Mouse (Mus musculus) MEL (cell line): ENCODE measurements around the gene Dhx40. TPM values are rescaled to one million over a fixed set of nuclear protein-coding genes. Genes with fewer than 3 reads are reported as not detected.
"Not testable (repeated sequence)": the region's sequence is repeated elsewhere in the genome, so short reads cannot be mapped to it uniquely, and the experiment has no call there.

Experiments used
- DNase-seq: peaks from one replicate; pipeline ENCODE4 v3.0.0; 2011; ENCODE audit warnings: low read depth, low spot score
- H3K27ac ChIP-seq: 2 replicates; pipeline ENCODE4 v1.5.1; 2012; ENCODE audit warnings: low read depth, mild to moderate bottlenecking, control low read depth, low read length, moderate library complexity; ENCODE audit not compliant: control insufficient read depth
- H3K27me3 ChIP-seq, 2 experiments: fragments of 150-350 bp in 1 of 2; sonication (generic) in 1 of 2; 2 replicates each; pipeline ENCODE4 v1.6.1; 2012; ENCODE audit warnings: low read length in 2 of 2, mild to moderate bottlenecking in 2 of 2, improper control_type of control experiment in 1 of 2, moderate library complexity in 1 of 2; ENCODE audit not compliant: insufficient read depth in 2 of 2, control insufficient read depth in 1 of 2
- H3K36me3 ChIP-seq, 2 experiments: 2 replicates each; pipeline ENCODE4 v1.6.1; 2012 to 2014; ENCODE audit warnings: low read length in 2 of 2, improper control_type of control experiment in 1 of 2, inconsistent platforms in 1 of 2, mild to moderate bottlenecking in 1 of 2; ENCODE audit not compliant: insufficient read depth in 2 of 2, control insufficient read depth in 1 of 2
- H3K4me1 ChIP-seq, 2 experiments: fragments of 150-350 bp in 1 of 2; sonication (generic) in 1 of 2; 2 replicates each; pipeline ENCODE4 v1.6.1; 2012; ENCODE audit warnings: low read length in 2 of 2, improper control_type of control experiment in 1 of 2, mild to moderate bottlenecking in 1 of 2; ENCODE audit not compliant: insufficient read depth in 2 of 2, control insufficient read depth in 1 of 2
- H3K4me3 ChIP-seq, 2 experiments: fragments of 150-350 bp in 1 of 2; sonication (generic) in 1 of 2; 2 replicates each; pipeline ENCODE4 v1.5.1; 2012; ENCODE audit warnings: low read depth in 2 of 2, low read length in 2 of 2, mild to moderate bottlenecking in 2 of 2, moderate library complexity in 2 of 2, control low read depth in 1 of 2, improper control_type of control experiment in 1 of 2; ENCODE audit not compliant: control insufficient read depth in 1 of 2, insufficient read depth in 1 of 2
- H3K79me2 ChIP-seq: 2 replicates; pipeline ENCODE4 v1.6.1; 2012; ENCODE audit warnings: mild to moderate bottlenecking, low read length, moderate library complexity; ENCODE audit not compliant: control insufficient read depth, poor library complexity, insufficient read depth
- H3K9ac ChIP-seq: 2 replicates; pipeline ENCODE4 v1.6.1; 2012; ENCODE audit warnings: low read depth, mild to moderate bottlenecking, control low read depth, low read length, moderate library complexity; ENCODE audit not compliant: control insufficient read depth, poor library complexity, severe bottlenecking
- H3K9me3 ChIP-seq: fragments of 150-350 bp; sonication (generic); replicated peaks from 2 replicates; pipeline ENCODE4 v1.6.1; 2012; ENCODE audit warnings: mild to moderate bottlenecking, low read length, improper control_type of control experiment, moderate library complexity; ENCODE audit not compliant: insufficient read depth
- CHD1 ChIP-seq: IDR thresholded peaks from 2 replicates; pipeline ENCODE4 v1.6.1; 2012; ENCODE audit warnings: low read depth, mild to moderate bottlenecking, inconsistent platforms, low read length, improper control_type of control experiment
- E2F4 ChIP-seq: IDR thresholded peaks from 2 replicates; pipeline ENCODE4 v1.6.1; 2011; ENCODE audit warnings: low read depth, low read length, improper control_type of control experiment, borderline replicate concordance
- EP300 ChIP-seq, 2 experiments: IDR thresholded peaks; 2 replicates each; pipeline ENCODE4 v1.6.1; 2011; ENCODE audit warnings: improper control_type of control experiment in 2 of 2, low read length in 2 of 2, low read depth in 1 of 2, mild to moderate bottlenecking in 1 of 2
- ETS1 ChIP-seq: IDR thresholded peaks from 2 replicates; pipeline ENCODE4 v1.6.1; 2012; ENCODE audit warnings: low read depth, mild to moderate bottlenecking, inconsistent platforms, low read length, improper control_type of control experiment, moderate library complexity
- GATA1 ChIP-seq: IDR thresholded peaks from 2 replicates; pipeline ENCODE4 v1.6.1; 2011; ENCODE audit warnings: low read depth, low read length, improper control_type of control experiment
- JUND ChIP-seq: IDR thresholded peaks from 2 replicates; pipeline ENCODE4 v1.6.1; 2011; ENCODE audit warnings: low read depth, mild to moderate bottlenecking, improper control_type of control experiment, low read length
- MAX ChIP-seq: IDR thresholded peaks from 2 replicates; pipeline ENCODE4 v1.6.1; 2011; ENCODE audit warnings: low read length, improper control_type of control experiment
- MYC ChIP-seq: IDR thresholded peaks from 2 replicates; pipeline ENCODE4 v1.6.1; 2011; ENCODE audit warnings: low read depth, mild to moderate bottlenecking, low read length, improper control_type of control experiment, moderate library complexity
- NELFE ChIP-seq: IDR thresholded peaks from 2 replicates; pipeline ENCODE4 v1.6.1; 2011; ENCODE audit warnings: low read depth, low read length, improper control_type of control experiment
- RCOR1 ChIP-seq: IDR thresholded peaks from 2 replicates; pipeline ENCODE4 v1.6.1; 2012; ENCODE audit warnings: low read depth, mild to moderate bottlenecking, inconsistent platforms, low read length, improper control_type of control experiment
- TBP ChIP-seq: IDR thresholded peaks from 2 replicates; pipeline ENCODE4 v1.8.0; 2011; ENCODE audit warnings: low read depth, low read length, improper control_type of control experiment
- ZNF384 ChIP-seq: IDR thresholded peaks from 2 replicates; pipeline ENCODE4 v1.6.1; 2012; ENCODE audit warnings: low read depth, mild to moderate bottlenecking, inconsistent platforms, low read length, improper control_type of control experiment
- polyA plus RNA-seq, 2 experiments: library from polyadenylated mRNA; stranded (reverse) in 1 of 2; unstranded in 1 of 2; fragments of >175 nt in 1 of 2; fragments of >200 nt in 1 of 2; gene quantifications; 2 replicates each; pipeline versions ENCODE4 v1.2.1 to v1.2.4; 2012; ENCODE audit warnings: low replicate concordance in 2 of 2, low read depth in 1 of 2; ENCODE audit not compliant: insufficient read length in 2 of 2, insufficient read depth in 1 of 2, missing spikeins in 1 of 2
- total RNA-seq: library from RNA; depleted of rRNA; stranded (reverse); fragments of 300-350 nt; gene quantifications from 2 replicates; pipeline ENCODE4 v1.2.3, GENCODE M21; 2012

Gene Dhx40
- total and polyA plus RNA-seq, 3 experiments, result 10.1 to 16.1 TPM; not detected in 1

GRCm38 (mm10) chr11:86763127-86763526 lies 44.4 kb downstream of the Dhx40 start:
- H3K79me2 ChIP-seq, result not testable (repeated sequence)

GRCm38 (mm10) chr11:86760357-86760756 lies 47.2 kb downstream of the Dhx40 start:
- H3K27ac ChIP-seq, result no peak overlapping the region
- peak; percentile 67 for DNase-seq
- H3K4me1 ChIP-seq, result peaks cover 16 to 21% of the 10 kb centered on the region in 2 experiments
- peaks cover 1 to 28% of the 10 kb centered on the region in 2 experiments; a peak in 2 of 4 replicates for H3K36me3 ChIP-seq
- H3K9ac ChIP-seq, result no peak overlapping the region
- no peak overlapping the region for H3K4me3 ChIP-seq
- peaks cover 20% of the 10 kb centered on the region for H3K79me2 ChIP-seq
- TF ChIP-seq ETS1 (no peak; the same call in 1 of the 2 replicates), MYC (no peak), JUND (peak; percentile 74; the same call in 1 of the 2 replicates), ZNF384 (no peak), EP300 (IDR thresholded peaks at IDR 0.05; ENCODE audit: low read depth in 1 of 2, low read length in 2 of 2) (peak in 1 of 2 experiments; percentile 16; a peak in 1 of 4 replicates), E2F4 (no peak)
- no peaks in the 10 kb centered on the region for H3K27me3 ChIP-seq
- no peaks in the 10 kb centered on the region for H3K9me3 ChIP-seq

More at GRCm38 (mm10) chr11:86763127-86763526, 44.4 kb downstream of the Dhx40 start:
- Histone ChIP-seq H3K4me1 (peaks cover 16% of the 10 kb centered on the region in 2 experiments), H3K36me3 (peaks cover 1 to 24% of the 10 kb centered on the region in 2 experiments; a peak in 2 of 4 replicates)
- H3K27me3 ChIP-seq, H3K9me3 ChIP-seq, H3K4me3 ChIP-seq, H3K27ac ChIP-seq, H3K9ac ChIP-seq: not testable (repeated sequence)
- peak; percentile 71; the same call in 1 of the 2 replicates for TF ChIP-seq TBP
- DNase-seq, result peak; percentile 50

GRCm38 (mm10) chr11:86759886-86760285 lies 47.7 kb downstream of the Dhx40 start:
- peak overlapping the region; percentile 99 for H3K27ac ChIP-seq
- peaks cover 25% of the 10 kb centered on the region for H3K79me2 ChIP-seq
- H3K9ac ChIP-seq, result peak overlapping the region; percentile 88; the same call in 1 of the 2 replicates
- no peaks in the 10 kb centered on the region for H3K27me3 ChIP-seq
- no peak overlapping the region for H3K4me3 ChIP-seq
- H3K36me3 ChIP-seq, result peaks cover 5 to 33% of the 10 kb centered on the region in 2 experiments
- H3K9me3 ChIP-seq, result no peaks in the 10 kb centered on the region
- DNase-seq, result peak; percentile 58
- H3K4me1 ChIP-seq, result peaks cover 16 to 25% of the 10 kb centered on the region in 2 experiments
- TF ChIP-seq JUND (peak; percentile 42; the same call in 1 of the 2 replicates), ETS1 (peak; percentile 27; the same call in 1 of the 2 replicates), MAX (0 out of 2 replicates have a peak, but pooled peaks have one; percentile 29), CHD1 (no peak), GATA1 (peak; percentile 59), NELFE (no peak), RCOR1 (0 out of 2 replicates have a peak, but pooled peaks have one; percentile 8)
